Mouse (Mus musculus) megakaryocyte, adult 5-6 weeks (primary cell): ENCODE results near the gene Hoxa2. TPM values are rescaled to one million over a fixed set of nuclear protein-coding genes. Genes with fewer than 3 reads are reported as not detected.

Experiments
- ATAC-seq: 2 replicates; pipeline ENCODE4 v1.8.0; 2016; ENCODE audit warnings: mild to moderate bottlenecking, inconsistent platforms; ENCODE audit not compliant: poor library complexity, severe bottlenecking
- total RNA-seq, 2 experiments: library from RNA; stranded (forward) in 1 of 2; stranded (reverse) in 1 of 2; fragments of 153-499, 151-499 nt in 1 of 2; fragments of 221-1000, 200-1000 nt in 1 of 2; gene quantifications; 2 replicates each; pipeline versions ENCODE4 v1.2.3 to v1.2.4; 2015 to 2017

The Hoxa2 gene
- total RNA-seq, 2 experiments from 2014 or later = not detected

GRCm38 (mm10) chr6:52202362-52203120 lies 37.9 kb upstream of the Hoxa2 start:
- ATAC-seq = no peak

- ATAC-seq = no peak
These were observed 36.6 kb upstream of the Hoxa2 start for GRCm38 (mm10) chr6:52201269-52201668.

GRCm38 (mm10) chr6:52200751-52201250 lies 36.2 kb upstream of the Hoxa2 start:
- no peak for ATAC-seq

GRCm38 (mm10) chr6:52200073-52200750 lies 35.6 kb upstream of the Hoxa2 start:
- no peak for ATAC-seq

GRCm38 (mm10) chr6:52197271-52197670 lies 32.6 kb upstream of the Hoxa2 start:
- ATAC-seq = no peak

GRCm38 (mm10) chr6:52196811-52197210 lies 32.2 kb upstream of the Hoxa2 start:
- no peak for ATAC-seq

GRCm38 (mm10) chr6:52194690-52195089 lies 30.1 kb upstream of the Hoxa2 start:
- no peak for ATAC-seq

GRCm38 (mm10) chr6:52191860-52192550 lies 27.4 kb upstream of the Hoxa2 start:
- ATAC-seq = peak; percentile 98

GRCm38 (mm10) chr6:52190906-52191810 lies 26.5 kb upstream of the Hoxa2 start, which contains the start of gene Hoxa4:
TSS of gene Hoxa4 (minus strand) at chr6:52191753.
- no peak for ATAC-seq

- ATAC-seq = no peak
These were observed 25.8 kb upstream of the Hoxa2 start for GRCm38 (mm10) chr6:52190410-52190809.

GRCm38 (mm10) chr6:52189909-52190308 lies 25.3 kb upstream of the Hoxa2 start:
- no peak for ATAC-seq

GRCm38 (mm10) chr6:52189172-52189591 lies 24.6 kb upstream of the Hoxa2 start:
- no peak for ATAC-seq

- ATAC-seq = no peak
These were observed 21.9 kb upstream of the Hoxa2 start for GRCm38 (mm10) chr6:52186500-52186899.

- no peak for ATAC-seq
These were observed 21.2 kb upstream of the Hoxa2 start for GRCm38 (mm10) chr6:52185834-52186233.

- ATAC-seq = no peak
These were observed 20.6 kb upstream of the Hoxa2 start for GRCm38 (mm10) chr6:52185222-52185621.

GRCm38 (mm10) chr6:52184668-52185067 lies 20.0 kb upstream of the Hoxa2 start:
- ATAC-seq = no peak

- ATAC-seq = no peak
These were observed 18.9 kb upstream of the Hoxa2 start for GRCm38 (mm10) chr6:52183311-52184080.

- ATAC-seq = no peak
These were observed 18.2 kb upstream of the Hoxa2 start for GRCm38 (mm10) chr6:52182793-52183192.

- no peak for ATAC-seq
These were observed 17.4 kb upstream of the Hoxa2 start for GRCm38 (mm10) chr6:52182030-52182429.

- no peak for ATAC-seq
These were observed 16.1 kb upstream of the Hoxa2 start for GRCm38 (mm10) chr6:52180726-52181125.
